In genomic region chr9:57639661-57640328, GRCm38 (mm10) we compare ENCODE assay signal across 8 mouse cellular contexts. TPM values are rescaled to one million over a fixed set of nuclear protein-coding genes. Genes with fewer than 3 reads are reported as not detected.
DNase-seq lines count a peak whose midpoint lies in the region; ATAC-seq and TF ChIP-seq lines count a peak whose summit lies in the region.

No protein-coding gene starts in this region.

- peak overlapping the region; percentile 41 for H3K9ac ChIP-seq in heart, embryonic 15.5 days
- peak overlapping the region; percentile 49 for H3K9ac ChIP-seq in MEL (ENCODE audit: control insufficient read depth, low read depth, low read length, poor library complexity, severe bottlenecking)
- peak overlapping the region; percentile 50; the same call in 1 of the 2 replicates for H3K9ac ChIP-seq in hindbrain, embryonic 12.5 days
- no peak overlapping the region; the same call in 1 of the 2 replicates for H3K9ac ChIP-seq in midbrain, embryonic 12.5 days (replicated peaks)

- H3K4me1 ChIP-seq in heart, embryonic 15.5 days (replicated peaks), result peaks cover 81% of the 10 kb centered on the region
- peaks cover 27 to 66% of the 10 kb centered on the region in 2 experiments for H3K4me1 ChIP-seq in MEL (ENCODE audit: control insufficient read depth in 1 of 2, insufficient read depth in 2 of 2, low read length in 2 of 2)
- H3K4me1 ChIP-seq in hindbrain, embryonic 12.5 days, result peaks cover 77% of the 10 kb centered on the region
- H3K4me1 ChIP-seq in midbrain, embryonic 12.5 days, result peaks cover 73% of the 10 kb centered on the region

- no peak for TF ChIP-seq CTCF in MEL (IDR thresholded peaks at IDR 0.05 in 2 of 3, conservative IDR thresholded peaks at IDR 0.05 in 1 of 3; ENCODE audit: control insufficient read depth in 1 of 3, insufficient read depth in 1 of 3, low read depth in 2 of 3, low read length in 3 of 3, poor library complexity in 1 of 3, severe bottlenecking in 1 of 3)

- H3K4me2 ChIP-seq in heart, embryonic 15.5 days, result peak overlapping the region; percentile 54
- H3K4me2 ChIP-seq in hindbrain, embryonic 12.5 days (replicated peaks), result peak overlapping the region; percentile 37
- peak overlapping the region; percentile 27 for H3K4me2 ChIP-seq in midbrain, embryonic 12.5 days (replicated peaks)

- peak overlapping the region; percentile 94 for H3K27ac ChIP-seq in heart, embryonic 15.5 days
- peak overlapping the region; percentile 55 for H3K27ac ChIP-seq in MEL (ENCODE audit: control insufficient read depth, low read depth, low read length)
- peak overlapping the region; percentile 12 for H3K27ac ChIP-seq in hindbrain, embryonic 12.5 days
- H3K27ac ChIP-seq in midbrain, embryonic 12.5 days (replicated peaks), result peak overlapping the region; percentile 52

- TF ChIP-seq POLR2A in MEL (IDR thresholded peaks at IDR 0.05; ENCODE audit: control insufficient read depth in 1 of 2, insufficient read depth in 1 of 2, low read depth in 1 of 2, low read length in 2 of 2, poor library complexity in 1 of 2), result no peak

- peak overlapping the region; percentile 23 for H3K4me3 ChIP-seq in heart, embryonic 15.5 days
- peak overlapping the region; percentile 9 to 10; a peak in 3 of 4 replicates for H3K4me3 ChIP-seq in MEL (ENCODE audit: control insufficient read depth in 1 of 2, insufficient read depth in 1 of 2, low read depth in 2 of 2, low read length in 2 of 2)
- peak overlapping the region; percentile 17 for H3K4me3 ChIP-seq in hindbrain, embryonic 12.5 days
- no peak overlapping the region; the same call in 1 of the 2 replicates for H3K4me3 ChIP-seq in midbrain, embryonic 12.5 days

- no peaks in the 10 kb centered on the region for H3K9me3 ChIP-seq in heart, embryonic 15.5 days (replicated peaks)
- H3K9me3 ChIP-seq in MEL (replicated peaks; ENCODE audit: insufficient read depth, low read length), result no peaks in the 10 kb centered on the region
- H3K9me3 ChIP-seq in hindbrain, embryonic 12.5 days (replicated peaks), result no peaks in the 10 kb centered on the region
- no peaks in the 10 kb centered on the region for H3K9me3 ChIP-seq in midbrain, embryonic 12.5 days

- H3K36me3 ChIP-seq in heart, embryonic 15.5 days, result no peaks in the 10 kb centered on the region
- peaks cover 6 to 58% of the 10 kb centered on the region in 2 experiments for H3K36me3 ChIP-seq in MEL (ENCODE audit: control insufficient read depth in 1 of 2, insufficient read depth in 2 of 2, low read length in 2 of 2)
- H3K36me3 ChIP-seq in hindbrain, embryonic 12.5 days, result peaks cover 9% of the 10 kb centered on the region; the same call in 1 of the 2 replicates
- H3K36me3 ChIP-seq in midbrain, embryonic 12.5 days, result peaks cover 3% of the 10 kb centered on the region; the same call in 1 of the 2 replicates

- WGBS in heart, embryonic 15.5 days, result 68% methylated on average over 5 of the region's 5 CpGs
- 69% methylated on average over 5 of the region's 5 CpGs for WGBS in hindbrain, embryonic 12.5 days
- WGBS in midbrain, embryonic 12.5 days, result 72% methylated on average over 5 of the region's 5 CpGs

- no peaks in the 10 kb centered on the region for H3K27me3 ChIP-seq in heart, embryonic 15.5 days
- H3K27me3 ChIP-seq in MEL (ENCODE audit: control insufficient read depth in 1 of 2, insufficient read depth in 2 of 2, low read length in 2 of 2), result no peaks in the 10 kb centered on the region
- no peaks in the 10 kb centered on the region for H3K27me3 ChIP-seq in hindbrain, embryonic 12.5 days
- no peaks in the 10 kb centered on the region for H3K27me3 ChIP-seq in midbrain, embryonic 12.5 days

- DNase-seq in heart, postnatal 4 days, result no peak
- DNase-seq in MEL (ENCODE audit: low read depth, low spot score) (no peak), adipocyte (ENCODE audit: low spot score) (no peak)
- no peak for DNase-seq in adrenal gland, postnatal 4 days (ENCODE audit: low spot score in 2 of 2)
- no peak for DNase-seq in urinary bladder, postnatal 14 days (ENCODE audit: low spot score)

- no peak for ATAC-seq in heart, embryonic 15.5 days (replicated peaks; ENCODE audit: insufficient number of reproducible peaks, insufficient read depth, low FRiP score, low read depth)
- ATAC-seq in hindbrain, embryonic 12.5 days (ENCODE audit: low FRiP score), result no peak
- no peak for ATAC-seq in midbrain, embryonic 12.5 days (ENCODE audit: low FRiP score, low read depth)

- H3K79me2 ChIP-seq in MEL (ENCODE audit: control insufficient read depth, insufficient read depth, low read length, poor library complexity), result peaks cover 98% of the 10 kb centered on the region

- no peak for TF ChIP-seq RAD21 in MEL (IDR thresholded peaks at IDR 0.05; ENCODE audit: low read depth, low read length)

- no peak for TF ChIP-seq EP300 in MEL (IDR thresholded peaks at IDR 0.05; ENCODE audit: low read depth in 1 of 2, low read length in 2 of 2)

TF ChIP-seq in MEL, 35 proteins besides CTCF, POLR2A, EP300 and RAD21:
- TF ChIP-seq ZNF384 (IDR thresholded peaks at IDR 0.05; ENCODE audit: low read depth, low read length) (no peak), BHLHE40 (IDR thresholded peaks at IDR 0.05; ENCODE audit: borderline replicate concordance, low read depth, low read length) (no peak), MAZ (IDR thresholded peaks at IDR 0.05; ENCODE audit: low read depth, low read length) (no peak), E2F4 (IDR thresholded peaks at IDR 0.05; ENCODE audit: borderline replicate concordance, low read depth, low read length) (no peak), KAT2A (conservative IDR thresholded peaks at IDR 0.05; ENCODE audit: low read depth, low read length) (no peak)

RNA-seq across cellular contexts. Expression of gene Csk, which starts 13.6 kb away (rescaled TPM):
- 14.6 and 20.6 TPM in 2 replicates for polyA plus RNA-seq in heart, embryonic 15.5 days (2015; fragmentation: Nextera tagmentation; extraction: Ambion mirVana)
- 10 to 100 TPM; 42.1 to 47.0 TPM for total RNA-seq in heart, postnatal 4 days (2021)
- total RNA-seq in MEL (2012; rRNA removed), result 213 and 215 TPM in 2 replicates
- polyA plus RNA-seq in MEL (2012; ENCODE audit: insufficient read depth in 1 of 2, insufficient read length in 2 of 2, low read depth in 1 of 2, low replicate concordance in 2 of 2, missing spikeins in 1 of 2), result 100 to 1,000 TPM in 1 of 2 experiments, not detected in 1; 338 TPM
- 38.3 and 41.6 TPM in 2 replicates for polyA plus RNA-seq in hindbrain, embryonic 12.5 days (2016; fragmentation: Nextera tagmentation; extraction: Ambion mirVana)
- 35.3 and 40.0 TPM in 2 replicates for polyA plus RNA-seq in midbrain, embryonic 12.5 days (2016; fragmentation: Nextera tagmentation; extraction: Ambion mirVana)
- total RNA-seq in adrenal gland, postnatal 4 days (2021), result 10 to 100 TPM; 91.3 to 92.4 TPM

RNA-seq across cellular contexts. Expression of gene Lman1l, which starts 19.2 kb away (rescaled TPM):
- not detected in 2 replicates for polyA plus RNA-seq in heart, embryonic 15.5 days (2015; fragmentation: Nextera tagmentation; extraction: Ambion mirVana)
- total RNA-seq in heart, postnatal 4 days (2021), result not detected
- total RNA-seq in MEL (2012; rRNA removed), result 0.08 TPM in 1 of 2 replicates, not detected in the other
- polyA plus RNA-seq in MEL (2012; ENCODE audit: insufficient read depth in 1 of 2, insufficient read length in 2 of 2, low read depth in 1 of 2, low replicate concordance in 2 of 2, missing spikeins in 1 of 2), result under 1 TPM in 1 of 2 experiments, not detected in 1; 0.11 TPM
- polyA plus RNA-seq in hindbrain, embryonic 12.5 days (2016; fragmentation: Nextera tagmentation; extraction: Ambion mirVana), result not detected in 2 replicates
- polyA plus RNA-seq in midbrain, embryonic 12.5 days (2016; fragmentation: Nextera tagmentation; extraction: Ambion mirVana), result 0.10 TPM in 1 of 2 replicates, not detected in the other
- not detected for total RNA-seq in adrenal gland, postnatal 4 days (2021)

RNA-seq across cellular contexts. Expression of gene Cplx3, which starts 33.7 kb away (rescaled TPM):
- not detected in 2 replicates for polyA plus RNA-seq in heart, embryonic 15.5 days (2015; fragmentation: Nextera tagmentation; extraction: Ambion mirVana)
- not detected for total RNA-seq in heart, postnatal 4 days (2021)
- total RNA-seq in MEL (2012; rRNA removed), result not detected in 2 replicates
- not detected for polyA plus RNA-seq in MEL (2012; ENCODE audit: insufficient read depth in 1 of 2, insufficient read length in 2 of 2, low read depth in 1 of 2, low replicate concordance in 2 of 2, missing spikeins in 1 of 2)
- 0.08 and 0.27 TPM in 2 replicates for polyA plus RNA-seq in hindbrain, embryonic 12.5 days (2016; fragmentation: Nextera tagmentation; extraction: Ambion mirVana)
- polyA plus RNA-seq in midbrain, embryonic 12.5 days (2016; fragmentation: Nextera tagmentation; extraction: Ambion mirVana), result 3.7 and 4.8 TPM in 2 replicates
- not detected for total RNA-seq in adrenal gland, postnatal 4 days (2021)

RNA-seq across cellular contexts. Expression of gene Cyp1a2, which starts 43.7 kb away (rescaled TPM):
- not detected in 2 replicates for polyA plus RNA-seq in heart, embryonic 15.5 days (2015; fragmentation: Nextera tagmentation; extraction: Ambion mirVana)
- not detected for total RNA-seq in heart, postnatal 4 days (2021)
- total RNA-seq in MEL (2012; rRNA removed), result not detected in 2 replicates
- polyA plus RNA-seq in MEL (2012; ENCODE audit: insufficient read depth in 1 of 2, insufficient read length in 2 of 2, low read depth in 1 of 2, low replicate concordance in 2 of 2, missing spikeins in 1 of 2), result not detected
- polyA plus RNA-seq in hindbrain, embryonic 12.5 days (2016; fragmentation: Nextera tagmentation; extraction: Ambion mirVana), result not detected in 2 replicates
- not detected in 2 replicates for polyA plus RNA-seq in midbrain, embryonic 12.5 days (2016; fragmentation: Nextera tagmentation; extraction: Ambion mirVana)
- 1 to 10 TPM in 1 of 2 experiments, not detected in 1; 8.7 TPM for total RNA-seq in adrenal gland, postnatal 4 days (2021)

RNA-seq across cellular contexts. Expression of gene Cyp1a1, which starts 47.9 kb away (rescaled TPM):
- not detected in 2 replicates for polyA plus RNA-seq in heart, embryonic 15.5 days (2015; fragmentation: Nextera tagmentation; extraction: Ambion mirVana)
- total RNA-seq in heart, postnatal 4 days (2021), result not detected
- 0.04 and 0.07 TPM in 2 replicates for total RNA-seq in MEL (2012; rRNA removed)
- polyA plus RNA-seq in MEL (2012; ENCODE audit: insufficient read depth in 1 of 2, insufficient read length in 2 of 2, low read depth in 1 of 2, low replicate concordance in 2 of 2, missing spikeins in 1 of 2), result under 1 TPM in 1 of 2 experiments, not detected in 1; 0.26 TPM
- 0.12 TPM in 1 of 2 replicates, not detected in the other for polyA plus RNA-seq in hindbrain, embryonic 12.5 days (2016; fragmentation: Nextera tagmentation; extraction: Ambion mirVana)
- polyA plus RNA-seq in midbrain, embryonic 12.5 days (2016; fragmentation: Nextera tagmentation; extraction: Ambion mirVana), result not detected in 2 replicates
- total RNA-seq in adrenal gland, postnatal 4 days (2021), result under 1 TPM in 1 of 2 experiments, not detected in 1; 0.31 TPM

Comparison
In these comparisons a context has a peak if more than half of its experiments do, and no peak if none do; other contexts are left out.
1. H3K27ac ChIP-seq: peak in every context shown above with its lines; median percentile 94 in heart, embryonic 15.5 days; 55 in MEL; 52 in midbrain, embryonic 12.5 days; 12 in hindbrain, embryonic 12.5 days.